Mouse (Mus musculus): ENCODE results near the gene Wee1. TPM values are rescaled to one million over a fixed set of nuclear protein-coding genes. Genes with fewer than 3 reads are reported as not detected.

Gene Wee1
- polyA plus RNA-seq, 1 experiment from 2014 or later, result 18.9 TPM

Other genes starting within 250 kb of the Wee1 start
- gene Dennd5a, start 161.6 kb upstream of the Wee1 start, polyA plus RNA-seq (2015; fragmentation: Nextera tagmentation; extraction: Ambion mirVana), result 24.7 and 27.3 TPM in 2 replicates
- gene Tmem41b, start 135.1 kb upstream of the Wee1 start, polyA plus RNA-seq (2015; fragmentation: Nextera tagmentation; extraction: Ambion mirVana), result 67.5 and 73.8 TPM in 2 replicates
- 49.4 and 49.5 TPM in 2 replicates for gene Ipo7, start 103.8 kb upstream of the Wee1 start, polyA plus RNA-seq (2015; fragmentation: Nextera tagmentation; extraction: Ambion mirVana)
- 15.0 and 15.9 TPM in 2 replicates for gene Zfp143, start 60.8 kb upstream of the Wee1 start, polyA plus RNA-seq (2015; fragmentation: Nextera tagmentation; extraction: Ambion mirVana)
- 23.2 and 25.8 TPM in 2 replicates for gene Swap70, start 99.7 kb downstream of the Wee1 start, polyA plus RNA-seq (2015; fragmentation: Nextera tagmentation; extraction: Ambion mirVana)